ENCODE assay signal across 9 mouse cellular contexts in the genomic region with DNA sequence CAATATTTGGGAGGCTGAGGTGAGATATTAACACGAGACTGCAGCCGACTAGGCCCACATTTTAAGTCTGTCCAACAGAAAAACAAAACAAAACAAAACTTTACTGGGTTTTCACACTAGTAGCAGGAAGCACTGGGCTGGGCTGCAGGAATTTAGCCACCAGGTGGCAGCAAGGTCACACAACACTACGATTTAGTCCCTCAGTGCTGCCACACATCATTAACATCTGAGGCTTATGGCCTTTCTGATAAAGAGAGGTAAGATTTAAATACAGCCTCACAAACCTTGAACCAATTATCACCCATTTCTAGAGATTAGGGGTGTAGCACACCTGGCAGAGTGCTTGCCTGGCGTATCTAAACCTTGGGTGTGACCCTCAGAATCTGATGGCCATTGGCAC. TPM values are rescaled to one million over a fixed set of nuclear protein-coding genes. Genes with fewer than 3 reads are reported as not detected.
DNase-seq lines count a peak whose midpoint lies in the region; ATAC-seq lines count a peak whose summit lies in the region.
"Had no signal": no experiment of that assay in that cellular context is flagged by ENCODE, and none has a peak within 500 bp of the region (broad histone marks: within the 10 kb centered on the region; RNA-seq: fewer than 3 reads in every experiment).

No protein-coding gene starts in this region.

- DNase-seq in adrenal gland, adult (ENCODE audit: inconsistent age in 2 of 2, low spot score in 1 of 2): peak; percentile 71 to 90
- DNase-seq in adrenal gland, adult 8-10 months: no peak
- peak; percentile 74 for DNase-seq in adrenal gland, adult 2 months
- peak; percentile 89 for DNase-seq in embryonic facial prominence, embryonic 11.5 days (ENCODE audit: low spot score)
- peak; percentile 78 to 86 for DNase-seq in heart, postnatal 10 days
- DNase-seq in layer of hippocampus, postnatal 10 days (ENCODE audit: low spot score in 2 of 2): peak; percentile 82
- peak; percentile 84 for DNase-seq in lung, postnatal 25 days (ENCODE audit: low spot score)
- DNase-seq in right cerebral cortex, postnatal 36 days (ENCODE audit: low spot score in 2 of 2): peak; percentile 33 to 41

- no peaks in the 10 kb centered on the region for H3K36me3 ChIP-seq in embryonic facial prominence, embryonic 11.5 days (replicated peaks; ENCODE audit: control insufficient read depth, insufficient read depth, low read depth, low read length)

- ATAC-seq in embryonic facial prominence, embryonic 11.5 days (replicated peaks; ENCODE audit: insufficient number of reproducible peaks, low FRiP score, low TSS enrichment, low read depth): no peak

- H3K9me3 ChIP-seq in embryonic facial prominence, embryonic 11.5 days (replicated peaks; ENCODE audit: control insufficient read depth, low read length): no peaks in the 10 kb centered on the region

- WGBS in embryonic facial prominence, embryonic 11.5 days: 5% methylated on average over 4 of the region's 4 CpGs

- no peaks in the 10 kb centered on the region for H3K4me1 ChIP-seq in embryonic facial prominence, embryonic 11.5 days (ENCODE audit: control insufficient read depth, insufficient read depth, low read length)

- no peak overlapping the region for H3K4me2 ChIP-seq in embryonic facial prominence, embryonic 11.5 days (ENCODE audit: low read depth, low read length)

- no peaks in the 10 kb centered on the region for H3K27me3 ChIP-seq in embryonic facial prominence, embryonic 11.5 days (ENCODE audit: control insufficient read depth, insufficient read depth, low read length)

- intact Hi-C loops in heart, postnatal 10 days (cut with DNase I): loop anchor here (1.0 to 5.0 kb wide), 5 partner anchors 53 to 367 kb away; a partner anchor contains a TSS

- no peak overlapping the region for H3K4me3 ChIP-seq in embryonic facial prominence, embryonic 11.5 days (ENCODE audit: low read depth, low read length)

- no peak overlapping the region for H3K9ac ChIP-seq in embryonic facial prominence, embryonic 11.5 days (replicated peaks; ENCODE audit: low read length)

- H3K27ac ChIP-seq in embryonic facial prominence, embryonic 11.5 days (replicated peaks; ENCODE audit: low read depth, low read length): no peak overlapping the region

RNA-seq across cellular contexts. Expression of a gene that starts 1.3 kb away (rescaled TPM):
- total RNA-seq in adrenal gland, adult 8-10 months (2022): 10 to 100 TPM; 22.5 to 51.0 (median 27.8) TPM
- 10 to 100 TPM; 15.9 to 20.4 TPM for total RNA-seq in adrenal gland, adult 2 months (2021)
- 36.0 and 41.0 TPM in 2 replicates for polyA plus RNA-seq in adrenal gland, adult 2 months (2012; rRNA removed)
- 91.0 and 97.6 TPM in 2 replicates for polyA plus RNA-seq in embryonic facial prominence, embryonic 11.5 days (2014; fragmentation: Nextera tagmentation; extraction: Ambion mirVana)
- 10 to 100 TPM; 21.1 TPM for total RNA-seq in heart, postnatal 10 days (2021)
- 10 to 100 TPM in 1 of 2 experiments, 1 to 10 TPM in 1; 10.0 to 10.1 TPM for total RNA-seq in layer of hippocampus, postnatal 10 days (2021)

RNA-seq across cellular contexts. Expression of a gene that starts 20.7 kb away (rescaled TPM):
- not detected for total RNA-seq in adrenal gland, adult 8-10 months (2022)
- total RNA-seq in adrenal gland, adult 2 months (2021): not detected
- polyA plus RNA-seq in adrenal gland, adult 2 months (2012; rRNA removed): not detected in 2 replicates
- polyA plus RNA-seq in embryonic facial prominence, embryonic 11.5 days (2014; fragmentation: Nextera tagmentation; extraction: Ambion mirVana): not detected in 2 replicates
- total RNA-seq in heart, postnatal 10 days (2021): not detected
- total RNA-seq in layer of hippocampus, postnatal 10 days (2021): not detected
- polyA plus RNA-seq: stomach, embryonic 14.5 days had no signal

RNA-seq across cellular contexts. Expression of a gene that starts 40.7 kb away (rescaled TPM):
- 1 to 10 TPM; 4.9 to 9.6 (median 8.3) TPM for total RNA-seq in adrenal gland, adult 8-10 months (2022)
- total RNA-seq in adrenal gland, adult 2 months (2021): 1 to 10 TPM; 5.5 to 8.0 TPM
- 5.6 and 5.9 TPM in 2 replicates for polyA plus RNA-seq in adrenal gland, adult 2 months (2012; rRNA removed)
- 2.4 and 2.7 TPM in 2 replicates for polyA plus RNA-seq in embryonic facial prominence, embryonic 11.5 days (2014; fragmentation: Nextera tagmentation; extraction: Ambion mirVana)
- 10 to 100 TPM; 14.0 to 16.0 TPM for total RNA-seq in heart, postnatal 10 days (2021)
- 1 to 10 TPM; 5.2 to 5.7 TPM for total RNA-seq in layer of hippocampus, postnatal 10 days (2021)

RNA-seq across cellular contexts. Expression of a gene that starts 50.4 kb away (rescaled TPM):
- total RNA-seq in adrenal gland, adult 8-10 months (2022): 10 to 100 TPM; 40.6 to 54.1 (median 47.3) TPM
- 10 to 100 TPM; 34.9 to 42.1 TPM for total RNA-seq in adrenal gland, adult 2 months (2021)
- polyA plus RNA-seq in adrenal gland, adult 2 months (2012; rRNA removed): 34.8 and 37.9 TPM in 2 replicates
- polyA plus RNA-seq in embryonic facial prominence, embryonic 11.5 days (2014; fragmentation: Nextera tagmentation; extraction: Ambion mirVana): 4.5 and 5.0 TPM in 2 replicates
- 10 to 100 TPM; 32.6 to 37.8 TPM for total RNA-seq in heart, postnatal 10 days (2021)
- total RNA-seq in layer of hippocampus, postnatal 10 days (2021): 10 to 100 TPM; 17.7 to 19.1 TPM

RNA-seq across cellular contexts. Expression of a gene that starts 52.5 kb away (rescaled TPM):
- total RNA-seq in adrenal gland, adult 8-10 months (2022): 100 to 1,000 TPM in 3 of 4 experiments, 10 to 100 TPM in 1; 93.7 to 147 (median 129) TPM
- total RNA-seq in adrenal gland, adult 2 months (2021): 100 to 1,000 TPM in 1 of 2 experiments, 10 to 100 TPM in 1; 90.6 to 125 TPM
- polyA plus RNA-seq in adrenal gland, adult 2 months (2012; rRNA removed): 51.7 and 56.3 TPM in 2 replicates
- 202 and 213 TPM in 2 replicates for polyA plus RNA-seq in embryonic facial prominence, embryonic 11.5 days (2014; fragmentation: Nextera tagmentation; extraction: Ambion mirVana)
- total RNA-seq in heart, postnatal 10 days (2021): 100 to 1,000 TPM; 100 to 101 TPM
- total RNA-seq in layer of hippocampus, postnatal 10 days (2021): 10 to 100 TPM; 76.0 to 79.9 TPM
